Mouse (Mus musculus): ENCODE results near the gene 2900011O08Rik. TPM values are rescaled to one million over a fixed set of nuclear protein-coding genes. Genes with fewer than 3 reads are reported as not detected.
"Not testable (repeated sequence)": the region's sequence is repeated elsewhere in the genome, so short reads cannot be mapped to it uniquely, and the experiment has no call there.

2900011O08Rik gene
- polyA plus RNA-seq, 1 experiment from 2014 or later = 5.2 TPM

DNA sequence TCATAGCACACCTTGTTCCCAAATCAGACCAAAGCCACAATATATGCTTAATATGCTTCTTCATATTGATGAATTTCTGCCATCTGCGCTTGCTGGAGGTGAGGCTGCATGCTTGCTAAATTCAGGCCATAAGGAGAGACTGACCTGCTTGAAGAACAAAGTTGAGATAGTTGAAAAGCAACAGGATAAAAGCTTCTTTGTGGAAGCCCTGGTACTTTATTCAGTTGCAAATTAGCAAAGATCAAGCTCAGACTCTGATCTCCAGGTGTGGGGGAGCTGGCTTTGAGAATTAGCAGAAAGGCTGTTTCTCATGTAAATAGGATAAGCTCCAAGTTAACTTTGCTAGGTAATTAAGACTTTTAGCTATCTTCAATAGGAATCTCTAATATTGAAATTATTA lies 9.4 kb upstream of the 2900011O08Rik start:
- peak; percentile 0 for DNase-seq (ENCODE audit: low spot score)
- H3K36me3 ChIP-seq; H3K4me3 ChIP-seq; H3K27ac ChIP-seq; H3K27me3 ChIP-seq (ENCODE audit: low read depth, poor library complexity, severe bottlenecking); H3K9me3 ChIP-seq (replicated peaks); H3K4me1 ChIP-seq: not testable (repeated sequence)
- WGBS = 59% methylated on average over 1 of the region's 1 CpGs

DNA sequence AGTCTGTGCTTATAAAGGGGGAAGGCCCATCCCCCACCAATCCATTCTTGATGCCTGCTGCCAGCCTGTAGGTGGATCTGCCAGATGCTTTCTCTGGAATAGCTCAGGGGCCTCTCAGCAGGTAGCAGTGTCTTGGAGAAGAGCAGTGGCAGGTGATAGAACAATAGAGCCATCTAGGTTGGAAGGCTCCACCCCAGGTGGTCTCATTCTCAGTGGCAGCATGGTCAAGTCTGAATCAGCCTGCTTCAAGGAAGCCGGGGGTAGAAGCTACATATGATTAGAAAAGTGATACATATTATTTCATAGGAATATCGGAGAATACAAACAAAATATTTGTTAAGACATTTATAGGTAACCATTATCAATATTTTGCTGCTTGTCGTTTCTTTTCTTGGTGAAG lies 4.7 kb upstream of the 2900011O08Rik start:
- not testable (repeated sequence) for H3K4me1 ChIP-seq; H3K36me3 ChIP-seq; H3K27me3 ChIP-seq (ENCODE audit: low read depth, poor library complexity, severe bottlenecking); H3K4me3 ChIP-seq; H3K9me3 ChIP-seq (replicated peaks); H3K27ac ChIP-seq; DNase-seq (ENCODE audit: low spot score)
- 83% methylated on average over 3 of the region's 3 CpGs for WGBS

DNA sequence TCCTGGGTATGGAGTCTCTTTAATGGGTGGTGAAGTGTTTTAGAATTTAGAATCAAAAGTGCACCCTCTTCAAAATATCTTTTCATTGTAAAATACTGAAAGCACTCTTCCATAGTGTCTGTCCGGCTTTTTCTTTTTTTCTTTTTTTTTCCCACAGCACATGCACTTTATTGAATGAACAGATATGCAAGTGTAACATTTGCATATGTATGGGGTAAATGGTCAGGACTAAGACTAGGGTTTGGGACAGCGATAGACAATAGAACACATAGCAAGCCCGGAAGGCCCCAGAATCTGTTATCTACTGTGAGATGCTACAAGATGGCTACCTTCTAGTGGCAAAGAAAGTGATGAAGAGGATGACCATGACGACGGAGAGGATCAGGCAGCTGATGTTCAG lies 3.2 kb upstream of the 2900011O08Rik start:
- 93% methylated on average over 5 of the region's 5 CpGs for WGBS
- Histone ChIP-seq H3K27me3 (ENCODE audit: low read depth, poor library complexity, severe bottlenecking) (no peaks in the 10 kb centered on the region; the same call in 1 of the 2 replicates), H3K27ac (no peak overlapping the region), H3K4me3 (no peak overlapping the region), H3K36me3 (no peaks in the 10 kb centered on the region), H3K4me1 (peaks cover 11% of the 10 kb centered on the region), H3K9me3 (replicated peaks) (no peaks in the 10 kb centered on the region)
- no peak for DNase-seq (ENCODE audit: low spot score)

DNA sequence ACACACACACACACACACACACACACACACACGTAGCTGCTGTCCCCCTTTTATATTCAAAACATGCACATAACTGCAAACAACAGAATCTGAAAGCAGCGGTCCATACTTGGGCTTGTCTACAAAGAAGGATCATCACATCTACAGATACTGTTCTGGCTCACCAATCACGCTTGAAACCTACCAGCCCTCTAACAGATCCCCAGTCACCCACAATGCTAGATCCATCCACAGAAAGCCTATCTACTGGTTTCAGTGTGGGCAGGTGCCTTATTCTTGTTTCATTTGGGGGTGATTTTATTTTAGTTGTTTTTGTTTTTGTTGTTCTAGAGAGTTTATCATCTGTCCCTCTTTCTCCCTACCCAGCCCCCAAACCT lies 219 bp upstream of the 2900011O08Rik start:
- peak overlapping the region; percentile 81; the same call in 1 of the 2 replicates for H3K27ac ChIP-seq
- peaks cover 11% of the 10 kb centered on the region for H3K4me1 ChIP-seq
- H3K4me3 ChIP-seq = peak overlapping the region; percentile 66
- no peaks in the 10 kb centered on the region for H3K36me3 ChIP-seq
- no peak for DNase-seq (ENCODE audit: low spot score)
- no peaks in the 10 kb centered on the region for H3K9me3 ChIP-seq (replicated peaks)
- no peaks in the 10 kb centered on the region; the same call in 1 of the 2 replicates for H3K27me3 ChIP-seq (ENCODE audit: low read depth, poor library complexity, severe bottlenecking)
- 56% methylated on average over 3 of the region's 3 CpGs for WGBS

DNA sequence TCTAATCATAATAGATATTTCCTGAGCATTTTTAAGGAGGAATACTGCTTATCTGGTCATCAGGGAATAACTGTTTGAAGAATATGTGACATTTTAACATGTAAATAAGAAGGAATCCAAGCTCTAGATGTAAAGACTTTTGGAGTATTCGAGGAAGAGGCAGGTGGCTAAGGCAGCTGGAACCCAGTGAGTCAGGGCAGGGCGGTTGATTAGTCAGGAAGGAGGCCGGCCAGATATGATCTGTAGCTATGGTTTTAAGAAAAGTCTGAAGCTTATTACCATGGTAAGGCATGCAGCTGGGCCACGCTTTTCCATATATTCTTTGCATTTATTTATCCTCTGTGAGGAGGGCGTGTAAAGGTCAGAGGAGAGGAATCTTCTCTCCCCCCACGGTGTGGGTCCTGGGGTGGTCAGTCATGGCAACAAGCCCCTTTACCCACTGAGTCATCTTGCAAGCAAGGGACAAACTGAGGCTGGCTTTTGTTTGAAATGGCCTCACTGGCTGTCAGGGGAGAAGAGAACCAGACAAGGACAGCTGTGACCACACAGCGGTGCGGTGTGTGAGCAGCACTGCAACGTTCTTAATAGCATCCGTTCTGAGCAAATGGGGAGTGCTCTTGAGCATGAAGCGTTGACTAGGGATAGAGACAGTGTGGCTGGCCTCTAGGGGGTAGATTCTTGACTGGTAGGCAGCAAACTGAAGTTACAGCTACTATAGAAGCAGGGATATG lies 6.3 kb downstream of the 2900011O08Rik start:
- H3K27ac ChIP-seq = no peak overlapping the region
- DNase-seq (ENCODE audit: low spot score) = no peak
- H3K4me1 ChIP-seq = no peaks in the 10 kb centered on the region
- H3K36me3 ChIP-seq = no peaks in the 10 kb centered on the region
- WGBS = 83% methylated on average over 11 of the region's 11 CpGs
- no peaks in the 10 kb centered on the region for H3K9me3 ChIP-seq (replicated peaks)
- no peak overlapping the region for H3K4me3 ChIP-seq
- no peaks in the 10 kb centered on the region; the same call in 1 of the 2 replicates for H3K27me3 ChIP-seq (ENCODE audit: low read depth, poor library complexity, severe bottlenecking)

DNA sequence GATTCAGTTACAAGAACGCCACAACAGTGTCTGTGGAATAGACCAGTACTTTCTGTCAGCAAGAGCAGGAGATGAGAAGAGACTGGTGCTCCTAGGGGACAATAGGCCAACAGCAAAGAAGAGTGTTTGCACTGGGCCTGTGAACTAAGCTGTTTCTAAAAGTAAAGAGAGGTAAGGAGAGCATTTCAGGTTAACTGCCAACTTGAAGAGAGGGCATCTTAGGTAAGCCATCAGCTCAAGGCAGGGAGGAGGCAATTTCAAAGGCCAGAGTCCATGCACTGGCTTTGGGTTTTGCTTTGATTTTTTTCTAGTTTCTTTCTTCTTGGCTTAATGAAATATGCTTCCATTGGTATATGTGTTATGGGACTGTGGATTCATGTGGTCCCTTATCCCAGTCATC lies 7.7 kb downstream of the 2900011O08Rik start:
- H3K27me3 ChIP-seq (ENCODE audit: low read depth, poor library complexity, severe bottlenecking) = no peaks in the 10 kb centered on the region
- WGBS = 98% methylated on average over 1 of the region's 1 CpGs
- DNase-seq (ENCODE audit: low spot score) = no peak
- no peaks in the 10 kb centered on the region for H3K4me1 ChIP-seq
- H3K27ac ChIP-seq = no peak overlapping the region
- no peaks in the 10 kb centered on the region for H3K9me3 ChIP-seq (replicated peaks)
- H3K36me3 ChIP-seq = no peaks in the 10 kb centered on the region
- H3K4me3 ChIP-seq = no peak overlapping the region

DNA sequence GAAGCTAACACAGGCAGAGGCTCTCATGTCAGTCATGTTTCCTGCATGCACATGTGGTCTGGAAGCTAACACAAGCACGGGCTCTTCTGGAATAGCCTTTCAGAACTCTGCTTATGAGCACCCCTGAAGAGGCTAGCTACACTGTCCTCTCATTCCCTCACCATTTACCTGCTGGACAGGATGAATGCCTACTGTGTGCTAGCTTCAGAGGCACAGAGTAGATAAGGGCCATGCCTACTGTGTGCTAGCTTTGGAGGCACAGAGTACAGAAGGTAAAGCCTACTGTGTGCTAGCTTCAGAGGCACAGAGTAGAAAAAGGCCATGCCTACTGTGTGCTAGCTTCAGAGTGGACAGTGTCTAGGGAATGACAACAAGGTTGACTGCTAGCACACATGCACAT lies 8.1 kb downstream of the 2900011O08Rik start:
- H3K27ac ChIP-seq = no peak overlapping the region
- no peak for DNase-seq (ENCODE audit: low spot score)
- H3K4me1 ChIP-seq = no peaks in the 10 kb centered on the region
- WGBS = 92% methylated on average over 1 of the region's 1 CpGs
- H3K27me3 ChIP-seq (ENCODE audit: low read depth, poor library complexity, severe bottlenecking) = no peaks in the 10 kb centered on the region
- no peaks in the 10 kb centered on the region for H3K9me3 ChIP-seq (replicated peaks)
- no peaks in the 10 kb centered on the region for H3K36me3 ChIP-seq
- H3K4me3 ChIP-seq = no peak overlapping the region

DNA sequence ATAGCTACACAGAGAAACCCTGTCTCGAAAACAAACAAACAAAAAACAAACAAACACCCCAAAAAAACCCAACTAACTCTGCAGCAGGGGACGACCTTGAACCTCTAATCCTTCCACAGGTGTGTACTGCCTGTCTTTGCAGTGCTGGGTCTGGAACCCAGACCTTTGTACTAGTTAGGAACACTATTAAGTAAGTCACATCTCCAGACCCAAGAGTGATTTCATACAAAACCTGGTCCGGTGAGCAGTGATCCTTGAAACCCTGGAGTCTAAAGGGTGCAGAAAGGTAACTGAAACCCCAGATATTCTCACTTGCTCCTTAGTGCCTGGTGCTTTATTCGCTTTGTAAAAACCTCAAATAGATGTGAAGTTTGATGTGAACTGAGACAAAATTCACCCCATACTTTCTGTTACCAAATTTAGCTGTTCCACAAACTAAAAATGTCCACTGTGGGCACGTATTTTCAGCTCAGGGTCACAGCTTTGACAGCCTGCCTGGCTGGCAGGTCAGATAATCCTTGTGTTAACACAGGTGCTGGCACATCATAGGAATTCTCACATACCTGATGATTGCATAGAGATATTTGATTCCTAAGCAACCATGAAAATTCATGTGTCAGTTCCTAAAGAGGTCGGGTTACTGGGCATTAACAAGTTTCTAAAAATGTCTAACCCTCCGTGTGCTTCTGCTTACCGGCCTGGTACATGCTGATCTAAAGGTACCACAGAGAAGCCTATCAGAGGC lies 17.2 kb downstream of the 2900011O08Rik start:
- no peak for DNase-seq (ENCODE audit: low spot score)
- Histone ChIP-seq H3K27ac (no peak overlapping the region), H3K4me1 (no peaks in the 10 kb centered on the region), H3K36me3 (no peaks in the 10 kb centered on the region), H3K27me3 (ENCODE audit: low read depth, poor library complexity, severe bottlenecking) (no peaks in the 10 kb centered on the region), H3K9me3 (replicated peaks) (no peaks in the 10 kb centered on the region), H3K4me3 (no peak overlapping the region)
- 74% methylated on average over 8 of the region's 8 CpGs for WGBS

DNA sequence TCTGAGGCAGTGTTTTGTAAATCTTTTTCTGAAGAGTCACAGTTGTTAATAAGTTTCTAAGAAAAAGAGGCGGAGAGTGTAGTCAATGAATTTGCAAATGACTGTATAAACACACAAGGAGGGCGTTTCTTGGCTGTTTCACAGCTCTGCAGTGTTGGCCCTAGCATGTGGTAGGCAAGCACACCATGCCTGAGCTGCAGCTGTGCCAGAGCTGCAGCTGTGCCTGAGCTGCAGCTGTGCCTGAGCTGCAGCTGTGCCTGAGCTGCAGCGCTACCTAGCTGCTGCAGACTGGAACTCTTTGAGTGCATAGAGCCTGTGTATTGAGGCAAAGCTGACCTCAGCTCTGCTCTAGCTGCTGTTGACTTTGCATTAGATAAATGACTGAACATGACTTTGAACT lies 17.8 kb downstream of the 2900011O08Rik start:
- 38% methylated on average over 3 of the region's 3 CpGs for WGBS
- Histone ChIP-seq H3K4me3 (no peak overlapping the region), H3K9me3 (replicated peaks) (no peaks in the 10 kb centered on the region), H3K4me1 (no peaks in the 10 kb centered on the region), H3K27me3 (ENCODE audit: low read depth, poor library complexity, severe bottlenecking) (no peaks in the 10 kb centered on the region), H3K27ac (no peak overlapping the region), H3K36me3 (no peaks in the 10 kb centered on the region)
- no peak for DNase-seq (ENCODE audit: low spot score)

DNA sequence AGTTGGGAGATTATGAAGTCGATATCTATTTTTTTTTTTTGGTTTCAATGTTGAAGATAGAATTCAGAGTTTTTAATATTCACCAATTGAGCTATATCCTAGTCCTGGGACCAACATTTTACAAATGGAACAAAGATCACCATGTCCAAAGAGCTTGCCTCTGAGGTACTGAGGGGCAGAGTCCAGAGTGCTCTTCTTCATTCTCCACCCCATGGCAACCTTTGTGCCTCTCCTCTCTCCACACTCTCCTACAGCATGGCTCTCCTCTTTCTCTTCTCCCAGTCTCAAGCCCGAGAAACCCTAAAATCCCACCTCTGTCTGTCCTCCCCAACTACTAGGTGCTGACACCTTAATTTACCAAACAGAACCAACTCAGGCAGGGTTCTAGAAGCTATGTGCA lies 18.3 kb downstream of the 2900011O08Rik start:
- Histone ChIP-seq H3K36me3 (no peaks in the 10 kb centered on the region), H3K4me3 (no peak overlapping the region), H3K4me1 (no peaks in the 10 kb centered on the region), H3K27ac (no peak overlapping the region), H3K9me3 (replicated peaks) (no peaks in the 10 kb centered on the region), H3K27me3 (ENCODE audit: low read depth, poor library complexity, severe bottlenecking) (no peaks in the 10 kb centered on the region)
- WGBS = 86% methylated on average over 2 of the region's 2 CpGs
- DNase-seq (ENCODE audit: low spot score) = no peak

DNA sequence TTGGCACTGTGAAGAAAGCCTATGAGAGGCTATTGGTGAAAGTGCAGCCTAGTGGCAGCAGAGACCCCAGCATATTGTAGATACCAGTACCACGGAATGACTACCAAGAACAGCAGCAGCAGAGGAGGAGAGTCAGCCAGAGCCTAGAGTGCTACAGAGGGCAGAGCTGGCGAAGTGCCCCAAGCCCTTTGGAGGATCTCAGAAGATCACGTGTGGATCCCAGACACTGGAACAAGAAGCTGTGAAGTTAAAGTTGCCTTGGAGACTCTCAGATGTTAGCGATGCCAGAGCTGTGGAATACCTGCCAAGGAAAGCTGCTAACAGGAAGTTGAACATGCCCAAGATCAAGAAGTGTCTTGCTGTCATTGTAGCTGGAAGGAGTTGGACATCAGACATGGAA lies 18.9 kb downstream of the 2900011O08Rik start:
- DNase-seq (ENCODE audit: low spot score) = no peak
- no peaks in the 10 kb centered on the region for H3K4me1 ChIP-seq
- WGBS = 85% methylated on average over 4 of the region's 4 CpGs

DNA sequence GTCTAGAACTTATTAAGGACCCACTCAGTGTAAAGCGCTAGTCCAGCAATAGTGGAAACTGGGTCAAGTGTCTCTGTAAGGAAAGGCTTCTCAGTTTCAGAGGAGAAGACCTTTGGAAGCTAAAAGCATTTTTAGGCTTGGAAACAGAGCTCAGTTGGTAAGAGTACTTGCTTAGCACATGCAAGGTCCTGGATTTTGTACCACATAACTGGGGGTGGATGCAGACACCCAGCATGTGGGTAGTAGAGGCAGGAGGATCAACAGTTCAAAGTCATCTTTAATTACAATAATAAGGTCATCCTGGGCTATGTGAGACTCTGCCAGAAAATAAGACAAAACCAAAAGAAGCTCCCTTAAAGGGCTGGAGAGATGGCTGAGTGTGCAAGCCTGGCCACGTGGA lies 21.7 kb downstream of the 2900011O08Rik start:
- H3K27me3 ChIP-seq (ENCODE audit: low read depth, poor library complexity, severe bottlenecking) = no peaks in the 10 kb centered on the region
- H3K27ac ChIP-seq = no peak overlapping the region
- no peaks in the 10 kb centered on the region for H3K36me3 ChIP-seq
- no peak for DNase-seq (ENCODE audit: low spot score)
- WGBS = 80% methylated on average over 2 of the region's 2 CpGs
- H3K4me1 ChIP-seq = no peaks in the 10 kb centered on the region
- H3K4me3 ChIP-seq = no peak overlapping the region
- H3K9me3 ChIP-seq (replicated peaks) = no peaks in the 10 kb centered on the region

More for the DNA sequence above, 18.9 kb downstream of the 2900011O08Rik start:
- Histone ChIP-seq H3K27ac (no peak overlapping the region), H3K9me3 (replicated peaks) (no peaks in the 10 kb centered on the region), H3K4me3 (no peak overlapping the region), H3K27me3 (ENCODE audit: low read depth, poor library complexity, severe bottlenecking) (no peaks in the 10 kb centered on the region), H3K36me3 (no peaks in the 10 kb centered on the region)

DNA sequence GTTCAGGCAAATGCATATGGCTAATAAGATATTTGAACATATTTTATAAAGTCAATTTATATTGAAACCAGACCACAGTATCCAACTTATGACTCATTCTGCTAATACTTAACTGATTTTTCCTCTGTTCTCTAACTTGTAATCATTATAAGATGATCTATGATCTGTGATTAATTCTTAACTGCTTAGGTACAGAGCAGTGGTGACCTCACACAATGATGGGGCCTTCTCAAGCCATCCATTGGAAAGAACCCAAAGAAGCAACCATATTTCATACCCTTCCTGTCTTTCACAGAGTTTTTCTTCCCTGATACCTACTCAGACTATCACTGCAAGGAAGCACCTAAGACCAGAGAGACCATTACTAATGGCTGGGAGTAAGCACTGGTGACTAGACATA lies 22.3 kb downstream of the 2900011O08Rik start:
- H3K27ac ChIP-seq = no peak overlapping the region
- H3K9me3 ChIP-seq (replicated peaks) = no peaks in the 10 kb centered on the region
- no peak for DNase-seq (ENCODE audit: low spot score)
- no peaks in the 10 kb centered on the region for H3K27me3 ChIP-seq (ENCODE audit: low read depth, poor library complexity, severe bottlenecking)
- H3K36me3 ChIP-seq = no peaks in the 10 kb centered on the region
- H3K4me3 ChIP-seq = no peak overlapping the region
- H3K4me1 ChIP-seq = no peaks in the 10 kb centered on the region
